ENCODE assay signal across 16 mouse cellular contexts in the genomic region with DNA sequence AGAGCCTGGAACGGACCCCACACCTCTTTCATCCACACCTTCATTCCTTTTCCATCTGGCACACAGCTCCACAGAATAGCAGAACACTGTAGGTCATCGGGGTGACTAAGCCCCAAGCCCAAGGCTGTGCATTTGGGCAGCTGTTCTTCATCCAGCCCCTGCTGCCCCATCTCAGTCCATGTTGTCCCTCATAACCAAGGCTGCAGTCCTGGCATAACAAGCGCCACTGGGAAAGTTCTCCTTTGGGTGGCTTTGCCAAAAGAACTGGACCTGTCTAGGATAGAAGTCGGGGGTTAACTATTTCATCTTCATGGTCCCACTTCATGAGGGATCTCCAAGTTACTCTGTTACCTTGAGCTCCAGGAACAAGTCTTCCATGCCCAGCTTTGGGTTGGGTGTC.
"Had no signal": no experiment of that assay in that cellular context is flagged by ENCODE, and none has a peak within 500 bp of the region (broad histone marks: within the 10 kb centered on the region; RNA-seq: fewer than 3 reads in every experiment).

No protein-coding gene starts in this region.

- H3K9me3 ChIP-seq: limb, embryonic 12.5 days; liver, embryonic 13.5 days; lung, embryonic 15.5 days; megakaryocyte, embryonic 14.5 days; midbrain, embryonic 13.5 days; neural tube, embryonic 13.5 days had no signal

- DNase-seq: kidney, adult 9 months; kidney, postnatal 36 days; layer of hippocampus, adult 9-11 months; liver; liver, embryonic 13.5 days; liver, postnatal 0 days; lung, postnatal 14 days; thymus, adult 18-20 months; thymus, postnatal 14 days had no signal

- H3K9ac ChIP-seq: limb, embryonic 12.5 days; liver, embryonic 13.5 days; liver, postnatal 0 days; lung, embryonic 15.5 days; midbrain, embryonic 13.5 days had no signal

- ATAC-seq: liver, postnatal 0 days; midbrain, embryonic 13.5 days had no signal

- H3K36me3 ChIP-seq: limb, embryonic 12.5 days; liver, embryonic 13.5 days; lung, embryonic 15.5 days; midbrain, embryonic 13.5 days; neural tube, embryonic 13.5 days had no signal

- H3K27ac ChIP-seq: kidney, postnatal 0 days; limb, embryonic 12.5 days; liver, embryonic 13.5 days; lung, embryonic 15.5 days; macrophage had no signal

- H3K4me2 ChIP-seq: limb, embryonic 12.5 days; liver, embryonic 13.5 days; lung, embryonic 15.5 days; midbrain, embryonic 13.5 days; neural tube, embryonic 13.5 days had no signal

- H3K4me3 ChIP-seq: limb, embryonic 12.5 days; liver, embryonic 13.5 days; lung, embryonic 15.5 days; megakaryocyte, embryonic 14.5 days; midbrain, embryonic 13.5 days; neural tube, embryonic 13.5 days had no signal
